Mouse (Mus musculus) MN1 (cell line): ENCODE measurements around the gene Ifne.

Experiments
- DNase-seq: peaks from one replicate; pipeline ENCODE4 v3.0.0-alpha.2; 2016; ENCODE audit warnings: low spot score

Gene Ifne

DNA sequence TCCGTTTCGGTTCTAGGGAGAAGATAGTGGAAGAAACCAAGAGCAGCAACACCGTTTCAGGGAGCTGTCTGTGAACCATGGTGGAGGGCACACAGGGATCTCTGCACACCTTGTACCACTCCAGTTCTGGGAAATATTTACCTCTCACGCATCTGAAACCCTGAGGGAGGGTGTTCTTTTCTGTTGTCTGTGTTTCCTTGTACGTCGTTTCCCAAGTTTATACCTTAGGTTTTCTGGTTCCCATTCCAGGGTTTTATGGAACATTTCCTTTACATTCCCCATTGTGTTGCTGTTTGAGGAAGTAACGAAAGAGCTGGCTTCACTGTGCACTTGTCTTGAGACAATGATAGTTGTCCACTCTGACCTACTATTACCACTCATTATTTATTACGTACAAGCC, at the start of gene Ifne:
Gene Ifne (minus strand): TSS at position 101 of the 400 bp plus-strand sequence.
- DNase-seq, result no peak

DNA sequence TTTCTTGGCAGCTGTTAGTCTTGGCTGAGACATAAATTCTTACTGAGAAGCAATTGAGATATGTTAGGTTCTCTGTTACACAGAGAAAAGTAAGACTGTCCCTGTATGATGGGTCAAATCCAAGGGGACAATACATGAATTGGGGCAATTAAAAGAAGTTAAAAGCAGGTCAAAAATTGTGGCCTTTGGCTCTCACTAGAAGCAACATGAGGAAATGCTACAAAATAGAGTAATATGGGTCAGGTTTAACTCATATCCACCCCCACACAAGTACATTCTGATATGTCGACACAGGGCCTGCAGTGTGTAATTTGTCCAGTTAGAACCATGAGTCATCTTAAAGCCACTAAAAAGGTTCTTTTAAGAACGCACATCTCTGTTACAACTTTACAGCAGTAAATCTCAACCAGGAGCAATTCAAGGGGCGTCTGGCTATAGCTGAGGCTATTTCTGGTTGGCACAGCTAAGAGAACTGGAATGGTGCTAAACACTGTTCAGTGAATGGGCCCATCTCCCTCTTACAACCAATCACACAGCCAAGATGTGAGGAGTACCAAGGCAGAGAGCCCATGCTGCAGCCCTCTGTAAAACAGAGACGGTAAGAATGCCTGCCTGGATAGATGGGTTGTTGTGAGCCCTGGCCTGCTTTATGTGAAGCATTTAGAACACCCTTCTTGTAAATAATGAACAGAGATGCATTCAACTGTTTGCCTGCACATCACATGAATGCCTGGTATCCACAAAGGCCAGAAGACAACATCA, 48.5 kb upstream of the Ifne start:
- DNase-seq, result peak; percentile 8

DNA sequence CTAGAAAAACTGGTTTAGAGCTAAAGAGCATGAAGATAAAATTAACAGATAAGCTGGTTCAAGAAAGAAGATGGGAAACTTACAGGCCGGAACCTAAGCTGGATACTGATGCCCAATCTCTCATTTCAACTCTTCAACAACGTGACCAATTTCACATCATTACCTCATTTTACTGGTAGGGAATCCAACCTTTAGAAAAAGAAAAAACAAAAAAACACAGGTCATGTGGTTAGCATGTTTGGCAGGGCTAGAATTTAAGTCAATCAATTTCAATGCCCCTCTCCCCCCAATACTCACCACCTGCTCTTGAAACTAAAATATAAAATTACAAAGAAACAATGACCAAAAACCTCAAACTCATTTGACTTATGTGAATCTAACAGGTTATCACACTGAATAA, 47.8 kb upstream of the Ifne start:
- DNase-seq, result no peak

DNA sequence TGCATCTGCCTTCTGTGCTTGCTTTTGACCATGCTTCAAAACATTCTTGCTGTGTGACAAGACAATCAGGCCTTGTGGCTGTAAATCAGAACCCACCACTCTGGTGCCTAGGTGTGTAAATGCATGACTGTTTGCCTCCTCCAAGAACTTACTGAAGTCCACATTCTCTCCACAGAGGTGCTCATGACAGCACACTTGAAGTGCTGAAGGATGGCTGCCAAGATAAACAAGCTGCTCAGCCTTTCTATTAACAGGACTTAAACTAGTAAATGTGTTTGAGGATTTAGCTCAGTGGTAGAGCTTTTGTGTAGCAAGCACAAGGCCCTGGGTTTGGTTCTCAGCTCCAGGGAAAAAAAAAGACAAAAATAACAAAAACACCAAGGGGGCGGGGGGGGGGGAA, 46.6 kb upstream of the Ifne start:
- DNase-seq, result no peak

DNA sequence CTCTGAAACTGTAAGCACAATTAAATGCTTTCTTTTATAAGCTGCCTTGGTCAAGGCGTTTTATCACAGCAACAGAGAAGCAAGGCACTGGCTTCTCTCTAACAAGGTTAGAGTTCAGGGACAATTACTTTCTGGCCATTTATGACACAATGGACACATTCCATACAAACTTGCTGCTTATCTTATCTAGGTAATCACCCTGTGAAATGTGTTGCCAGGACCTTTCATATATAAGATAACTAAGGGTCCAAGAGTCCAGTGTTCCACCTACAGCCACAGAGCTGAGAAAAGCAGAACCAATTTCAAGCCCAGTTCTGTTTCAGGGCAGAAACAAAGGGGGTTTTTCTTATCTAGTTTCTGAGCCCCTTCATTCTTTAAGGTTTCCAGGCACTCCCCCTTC, 46.1 kb upstream of the Ifne start:
- DNase-seq, result no peak

DNA sequence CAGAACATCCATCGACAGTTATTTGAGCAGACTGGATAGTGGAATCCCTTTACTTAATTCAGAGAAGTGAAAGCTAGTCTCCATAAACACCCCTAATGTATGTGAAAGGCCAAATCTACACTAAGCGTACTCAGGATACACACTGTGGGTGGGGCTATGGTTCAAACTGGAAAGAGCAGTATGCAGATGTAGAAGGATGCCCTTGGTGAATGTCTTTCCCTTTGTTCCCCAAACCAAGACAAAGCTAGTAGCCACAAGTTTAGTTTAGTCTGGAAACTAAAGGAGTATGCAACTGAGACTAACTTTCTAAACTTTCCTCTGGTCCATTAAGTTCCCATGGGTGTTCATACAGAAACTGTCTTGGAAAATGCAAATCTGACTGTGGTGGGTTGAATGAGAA, 45.5 kb upstream of the Ifne start:
- no peak for DNase-seq

DNA sequence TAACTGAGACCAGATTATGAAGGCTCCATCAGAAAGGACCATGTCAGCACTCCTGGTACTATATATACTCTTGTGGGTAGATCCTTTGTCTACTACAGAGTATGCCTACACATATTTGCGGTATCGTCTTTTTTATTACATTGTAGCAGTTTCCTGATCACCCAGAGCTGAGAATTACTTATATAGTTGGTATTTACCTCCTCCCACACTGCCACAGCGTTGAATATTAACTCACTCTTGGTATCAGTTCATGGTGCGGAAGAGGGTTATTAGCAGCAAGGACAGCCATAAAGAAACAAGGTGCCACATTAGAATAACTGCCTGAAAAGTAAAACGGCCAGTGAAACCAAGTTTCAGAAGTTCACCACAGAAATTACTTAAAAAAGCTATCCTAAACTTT, 41.3 kb upstream of the Ifne start:
- DNase-seq, result no peak

DNA sequence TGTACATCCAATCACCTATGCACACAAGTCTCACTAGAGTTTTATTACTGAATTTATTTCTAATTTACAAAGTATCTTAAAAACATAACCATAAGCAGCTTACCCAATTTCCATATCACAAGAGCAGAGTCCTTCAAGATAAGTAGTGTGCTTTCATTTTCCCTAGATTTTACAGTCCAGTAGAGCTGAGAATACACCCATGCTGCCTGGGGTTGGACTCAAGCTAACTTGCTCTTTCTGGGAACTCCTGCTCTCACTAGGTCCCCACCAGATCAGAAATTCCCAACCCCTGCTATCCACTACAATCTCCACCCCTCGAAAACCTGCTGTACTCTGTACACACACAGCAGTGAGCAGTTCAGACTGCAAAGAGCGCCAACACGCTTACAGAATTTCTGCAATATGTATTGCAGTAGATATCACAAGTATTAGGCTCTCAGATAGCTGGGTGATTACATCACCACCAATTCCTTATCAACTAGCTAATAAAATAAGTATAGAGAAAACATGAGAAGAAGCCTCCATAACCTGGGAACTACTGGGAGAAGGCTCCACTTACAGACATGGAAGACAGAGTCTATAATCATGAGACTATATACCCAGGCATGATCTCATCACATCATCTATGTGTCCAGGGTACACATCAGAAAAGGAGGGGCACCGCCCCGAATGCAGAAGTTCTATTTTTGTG, 37.9 kb upstream of the Ifne start:
- no peak for DNase-seq

DNA sequence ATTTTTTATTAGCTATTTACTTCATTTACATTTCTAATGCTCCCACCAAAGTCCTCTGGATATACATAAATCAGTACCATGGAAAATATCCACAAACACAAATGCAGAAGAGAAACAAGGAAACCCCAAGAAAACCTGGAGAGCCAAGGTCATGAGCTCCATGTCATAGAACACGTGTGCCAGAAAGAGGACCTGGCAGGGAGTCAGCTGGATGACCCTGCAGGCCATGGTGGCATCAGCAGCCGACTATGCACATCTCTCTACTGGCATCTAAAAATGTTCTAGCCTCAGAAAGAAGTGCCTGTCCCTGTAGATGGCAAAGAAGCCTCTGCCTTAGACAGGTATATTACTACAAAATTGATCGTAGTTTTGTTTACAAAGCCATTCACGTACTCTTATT, 36.3 kb upstream of the Ifne start:
- DNase-seq, result no peak

DNA sequence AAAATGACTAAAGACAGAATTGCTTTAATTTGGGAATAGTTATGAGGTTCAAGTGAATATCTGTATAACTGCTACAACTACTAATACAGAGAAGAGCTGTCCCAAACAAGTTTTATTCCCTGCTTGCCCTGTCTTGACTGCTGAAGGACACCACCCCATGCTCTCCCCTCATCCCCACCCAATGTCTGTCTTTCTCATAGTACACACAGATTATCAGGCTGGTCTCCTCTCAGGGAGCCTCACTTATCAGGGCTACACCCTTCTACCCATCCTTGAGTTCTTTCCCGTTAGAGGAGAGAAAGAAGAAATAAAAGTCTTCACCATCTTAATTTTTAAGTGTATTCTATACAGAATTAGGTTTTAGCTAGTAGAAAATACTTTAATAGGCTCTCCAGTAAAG, 34.0 kb upstream of the Ifne start:
- no peak for DNase-seq

DNA sequence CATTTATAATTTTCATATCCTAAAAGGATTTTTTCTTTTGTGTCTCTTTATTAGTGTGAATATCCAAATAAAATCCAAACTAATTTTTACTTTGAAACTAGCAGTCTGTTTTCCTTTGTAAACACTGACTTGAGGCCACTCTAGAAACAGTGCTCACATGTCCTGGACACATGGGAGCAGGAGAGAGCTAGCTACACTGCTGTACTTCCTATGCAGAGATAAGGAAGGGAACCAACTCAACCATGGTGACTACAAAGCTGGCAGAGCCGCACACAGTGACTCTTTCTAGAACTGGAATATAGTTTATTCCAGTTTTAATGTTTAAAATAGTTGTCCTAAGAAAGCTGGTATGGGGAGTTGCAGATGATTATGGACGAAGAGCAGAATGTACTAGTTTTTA, 32.9 kb upstream of the Ifne start:
- no peak for DNase-seq

DNA sequence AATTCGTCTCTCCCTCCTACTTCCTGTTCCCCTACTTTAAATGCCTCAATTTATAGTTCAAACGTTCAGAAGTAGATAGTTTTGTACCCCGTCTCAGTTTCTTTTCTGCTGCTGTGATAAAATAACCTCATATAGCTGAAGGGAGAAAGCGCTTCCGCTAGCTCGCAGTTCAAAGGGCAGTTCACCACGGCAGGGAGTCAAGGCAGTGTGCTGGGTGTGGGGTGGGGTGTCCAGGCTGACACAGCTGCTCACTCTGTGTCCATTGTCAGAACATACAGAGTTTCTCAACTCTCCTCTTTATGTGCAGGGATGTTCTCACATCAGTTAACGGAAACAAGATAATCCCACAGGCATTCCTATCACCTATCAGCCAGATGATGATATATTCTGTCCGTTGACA, 32.2 kb upstream of the Ifne start:
- DNase-seq, result no peak

DNA sequence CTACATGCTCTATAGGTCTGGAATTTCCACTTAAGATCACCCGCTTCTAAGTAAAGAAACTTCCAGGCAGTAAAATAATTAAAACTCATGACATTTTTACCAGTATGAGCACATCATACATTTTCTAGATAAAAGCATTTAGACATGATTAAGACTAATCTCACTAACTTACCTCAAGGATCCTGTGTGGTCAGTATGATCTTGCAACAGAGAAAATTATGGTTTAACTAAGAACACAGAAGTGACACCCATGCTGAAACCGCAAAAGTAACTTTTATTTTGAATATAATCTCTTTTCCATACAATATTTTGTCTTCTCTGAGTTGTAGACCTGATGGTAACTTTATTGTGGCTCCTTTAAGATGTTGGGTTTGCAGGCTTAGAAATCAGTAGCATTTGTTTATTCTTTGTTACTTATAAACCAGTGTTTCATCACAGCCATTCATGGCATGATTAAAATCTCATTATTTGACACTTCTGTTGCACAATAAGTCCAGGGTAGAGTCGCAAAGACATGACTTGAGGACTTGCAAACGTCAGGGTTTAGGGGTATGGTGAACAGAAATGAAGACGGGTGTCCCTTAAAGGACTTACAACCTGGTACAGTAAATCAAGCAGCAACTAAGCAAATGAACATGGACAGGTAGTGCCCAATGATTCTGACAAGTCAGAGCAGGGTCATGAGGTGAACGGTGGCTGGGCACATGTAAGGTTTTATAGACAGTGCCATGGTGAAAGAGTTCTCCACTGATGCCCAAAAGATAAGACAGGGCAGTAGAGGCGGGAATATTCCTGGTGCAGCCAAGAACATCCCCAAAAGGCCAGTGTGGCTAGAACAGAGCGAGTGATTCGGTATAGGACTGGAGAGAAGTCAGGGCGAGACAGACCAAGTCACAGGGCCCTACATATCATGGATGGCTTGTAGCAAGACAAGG, 29.9 kb upstream of the Ifne start:
- no peak for DNase-seq

DNA sequence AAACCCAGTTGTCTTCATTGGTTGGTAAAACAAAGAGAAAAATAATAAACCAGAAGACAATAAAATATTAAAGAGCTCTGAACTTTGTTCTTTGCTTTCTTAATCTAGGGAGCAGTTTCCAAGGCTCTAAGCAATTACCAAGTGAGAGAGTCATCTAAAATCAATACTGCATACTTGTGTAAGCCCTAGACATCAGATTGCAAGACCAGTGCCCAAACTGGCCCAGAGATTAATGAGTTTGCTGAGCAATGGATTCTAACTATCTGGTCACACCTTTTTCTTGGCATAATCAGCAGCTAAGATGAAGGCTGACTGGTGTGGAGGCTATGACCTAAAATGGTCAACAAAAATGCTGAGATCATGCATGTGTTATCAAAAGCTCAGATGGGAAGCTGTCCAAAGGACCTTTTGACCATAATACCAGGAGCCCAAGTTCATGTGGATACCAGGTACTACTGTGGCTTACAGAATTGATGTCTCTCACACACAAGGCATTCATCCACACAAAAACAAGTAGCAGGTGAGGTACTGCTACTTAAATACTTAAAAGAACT, 13.3 kb upstream of the Ifne start:
- no peak for DNase-seq

DNA sequence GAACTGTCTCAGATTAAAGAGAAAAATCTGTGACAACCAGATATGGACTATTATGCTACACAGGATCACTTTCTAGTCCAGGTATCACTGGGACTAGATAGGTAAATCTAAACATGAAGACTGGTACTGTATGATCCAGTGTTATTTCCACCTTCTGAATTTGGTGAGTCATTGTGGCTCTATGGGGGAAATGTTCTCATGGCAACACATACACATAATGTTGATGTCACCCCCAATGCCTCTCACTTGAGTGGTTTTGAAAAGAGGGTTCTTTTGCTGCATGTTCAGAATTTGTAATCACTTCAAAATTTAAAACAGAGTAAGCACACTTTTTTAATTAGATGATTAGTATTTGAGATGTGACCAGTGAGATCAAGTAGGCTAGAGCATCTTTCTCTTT, 8.2 kb upstream of the Ifne start:
- no peak for DNase-seq

DNA sequence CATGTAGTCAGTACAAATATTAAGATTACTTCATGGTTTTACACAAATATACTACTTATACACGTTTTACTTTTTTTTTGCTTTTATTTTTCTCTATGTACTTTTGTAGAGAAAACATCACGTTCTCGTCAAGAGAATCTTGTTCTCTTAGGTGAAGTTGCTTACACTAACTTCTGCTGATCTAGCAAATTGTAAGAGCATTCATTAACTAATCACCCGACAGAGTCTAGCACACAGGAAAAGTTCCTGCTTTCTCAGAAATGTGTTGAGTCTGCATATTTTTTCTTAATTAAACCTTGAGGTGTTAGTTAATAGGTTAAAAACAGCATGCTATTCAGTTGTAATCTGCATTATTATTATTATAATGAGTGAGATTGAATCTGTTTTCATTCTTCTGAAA, 1.2 kb downstream of the Ifne start:
- no peak for DNase-seq

DNA sequence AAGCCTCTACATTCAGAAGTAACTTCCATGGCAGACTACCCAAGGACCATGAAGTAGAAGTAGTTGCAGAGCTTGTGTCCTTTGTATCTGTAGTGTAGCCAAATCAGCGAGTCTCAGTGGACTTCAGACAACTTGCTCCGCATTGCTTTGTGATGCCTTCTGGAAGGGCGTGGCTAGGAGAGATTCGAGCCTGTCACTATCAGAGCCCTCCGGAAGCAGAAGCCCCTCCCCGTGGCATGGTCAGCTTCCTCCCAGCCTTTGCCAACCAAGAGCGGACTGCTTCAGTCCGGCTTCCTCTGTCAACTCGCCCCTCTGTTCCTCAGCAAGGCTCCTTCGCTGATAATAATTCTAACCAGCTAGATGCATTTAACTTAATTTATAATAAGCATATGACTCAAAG, 1.8 kb downstream of the Ifne start:
- no peak for DNase-seq

DNA sequence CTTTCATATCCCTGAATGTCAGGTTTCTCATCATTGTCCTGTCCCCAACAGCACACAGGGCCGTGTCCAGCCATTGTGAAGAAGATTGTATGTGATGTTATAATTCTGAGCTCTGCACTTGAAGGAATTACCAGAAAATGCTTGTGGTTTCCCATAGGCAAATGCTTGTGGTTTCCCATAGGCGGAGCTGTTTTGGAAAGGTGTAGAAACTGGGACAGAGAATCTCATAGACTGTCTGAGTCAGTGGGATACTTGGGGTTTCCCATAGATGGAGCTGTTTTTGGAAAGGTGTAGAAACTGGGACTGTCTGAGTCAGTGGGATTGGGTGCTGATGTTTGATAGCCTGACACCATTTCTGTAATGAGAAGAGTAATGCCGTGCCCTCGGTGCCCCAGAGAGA, 3.5 kb downstream of the Ifne start:
- no peak for DNase-seq

DNA sequence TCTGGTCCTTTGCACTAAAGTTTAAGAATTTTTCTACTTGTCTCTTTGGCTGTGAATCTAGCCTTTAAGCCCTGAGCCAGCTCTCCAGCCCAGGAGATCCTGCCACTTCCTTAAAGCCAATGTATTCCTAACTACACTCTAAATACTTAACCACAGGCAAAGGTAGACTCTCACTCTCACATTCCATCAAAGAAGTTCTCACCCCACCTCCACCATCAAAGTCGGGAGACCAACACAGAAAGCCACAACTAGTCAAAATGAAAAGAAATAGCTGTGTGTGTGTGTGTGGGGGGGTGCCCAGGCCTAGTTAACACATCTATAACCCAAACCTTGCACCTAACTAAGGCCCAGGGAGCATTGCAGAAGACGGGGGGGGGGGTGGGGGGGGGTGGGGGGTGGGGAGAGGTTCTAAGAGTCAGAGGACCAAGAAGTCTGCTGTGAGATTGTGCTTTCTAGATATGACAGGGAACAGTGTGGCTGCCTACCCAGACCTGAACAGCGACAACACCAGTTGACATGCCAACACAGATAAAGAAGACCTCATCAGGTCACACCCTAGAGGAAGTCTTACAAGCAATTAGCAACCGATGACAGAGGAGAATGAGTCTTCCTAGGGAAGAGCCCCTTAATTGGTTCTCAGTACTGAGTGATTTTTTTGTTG, 4.4 kb downstream of the Ifne start:
- DNase-seq, result no peak

DNA sequence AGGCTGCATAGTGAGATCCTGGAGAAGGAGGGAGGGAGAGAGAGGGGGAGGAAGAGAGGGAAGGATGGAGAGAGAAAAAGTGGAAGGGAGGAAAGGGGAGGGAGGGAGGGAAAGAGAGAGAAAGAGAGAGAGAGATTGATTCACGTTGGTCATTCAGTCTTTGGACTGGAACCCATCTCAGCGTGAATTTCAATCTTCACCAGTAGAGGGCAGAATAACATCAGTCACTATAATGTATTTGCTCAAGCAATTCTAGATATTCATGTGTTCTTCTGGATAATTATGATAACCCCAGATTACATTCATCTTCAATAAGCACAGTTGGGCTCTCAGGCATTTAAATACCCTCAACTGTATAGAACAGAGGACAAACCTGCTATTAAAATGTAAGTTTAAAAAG, 7.3 kb downstream of the Ifne start:
- peak; percentile 56 for DNase-seq

DNA sequence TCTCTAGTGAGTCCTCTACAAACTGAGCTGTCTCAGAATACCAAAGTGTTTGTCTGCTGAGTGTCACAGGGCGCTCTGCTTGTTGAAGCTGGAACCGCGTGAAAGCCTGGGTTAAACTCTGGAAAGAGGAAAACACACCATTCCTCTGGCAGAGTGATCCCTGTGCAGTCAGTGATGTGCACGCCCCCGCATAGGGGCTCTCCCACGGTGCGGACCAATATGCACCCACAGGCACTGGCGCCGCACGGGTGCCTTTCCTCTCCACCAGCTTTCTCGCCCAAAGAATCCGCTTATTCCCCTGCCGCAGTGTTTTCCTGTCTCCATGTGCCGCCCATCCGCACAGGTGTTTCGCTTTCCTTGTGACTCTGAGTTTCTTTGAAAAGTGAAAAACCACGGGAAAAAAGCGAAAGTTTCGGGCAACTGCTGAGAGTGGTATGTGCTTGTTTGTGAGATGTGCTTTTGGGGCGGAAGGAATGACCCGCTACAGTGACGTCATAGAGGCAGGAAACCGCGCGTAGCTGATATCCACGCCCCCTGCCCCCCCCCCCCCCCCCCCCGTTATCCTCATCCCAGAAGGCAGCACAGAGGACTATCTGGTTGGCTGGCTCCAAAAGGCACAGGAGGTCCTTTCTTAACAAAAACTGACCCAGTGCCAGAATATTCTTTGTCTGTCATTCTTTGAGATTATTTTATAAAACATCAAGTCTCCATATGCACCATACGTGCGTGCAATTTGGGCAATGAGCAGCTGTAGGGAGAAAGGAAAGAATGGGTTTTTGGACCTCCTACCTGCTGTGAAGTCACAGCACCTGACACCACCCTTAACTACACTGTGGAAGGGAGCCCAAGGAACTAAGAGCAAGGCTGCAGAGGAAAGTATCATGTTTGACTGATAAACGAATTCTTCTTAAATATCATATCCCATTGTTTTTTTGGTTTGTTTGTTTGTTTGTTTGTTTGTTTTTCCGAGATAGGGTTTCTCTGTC, 11.8 kb downstream of the Ifne start:
- DNase-seq, result peak; percentile 45
